Mouse (Mus musculus): ENCODE results near the gene Ngp.

GRCm38 (mm10) chr9:110412926-110413325 is 6.6 kb upstream of the Ngp start:
- TF ChIP-seq GATA1 (IDR thresholded peaks at IDR 0.05; ENCODE audit: low read length) (no peak), TAL1 (IDR thresholded peaks at IDR 0.05; ENCODE audit: low read length) (no peak)
